ENCODE assay signal across 15 mouse cellular contexts in the genomic region with DNA sequence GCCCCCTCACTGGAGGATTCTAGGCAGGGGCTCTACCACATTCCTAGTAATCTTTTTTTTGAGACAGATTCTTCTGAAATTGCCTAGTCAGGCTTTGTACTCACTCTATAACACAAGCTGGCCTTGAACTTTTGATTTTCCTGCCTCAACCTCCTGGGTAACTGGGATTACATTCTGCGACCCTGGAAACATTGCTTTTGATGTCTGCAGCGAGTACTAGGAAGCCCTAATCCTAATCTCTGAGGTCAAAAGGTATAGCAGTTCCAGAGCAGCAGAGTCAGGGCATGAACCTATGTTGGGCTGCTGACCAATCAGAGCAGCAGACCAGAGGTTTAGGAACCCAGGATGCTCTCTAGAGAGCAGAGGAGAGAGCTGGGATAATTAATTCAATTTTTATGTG.
"Had no signal": no experiment of that assay in that cellular context is flagged by ENCODE, and none has a peak within 500 bp of the region (broad histone marks: within the 10 kb centered on the region; RNA-seq: fewer than 3 reads in every experiment).

No protein-coding gene starts in this region.

- DNase-seq: cerebellum, adult 8-10 months; cerebellum, adult 9-10 months; cerebellum, adult 9-11 months; cerebellum, postnatal 10 days; cerebellum, postnatal 14 days; cerebellum, postnatal 25 days; cerebellum, postnatal 36 days; embryo, embryonic 11 days; forebrain, postnatal 0 days; gastrocnemius, adult 2 months; gastrocnemius, postnatal 10 days; gastrocnemius, postnatal 14 days; gastrocnemius, postnatal 25 days; gastrocnemius, postnatal 36 days; heart, adult 18-20 months had no signal
